Mouse (Mus musculus): ENCODE results near the gene Nt5c2.

Gene Nt5c2

DNA sequence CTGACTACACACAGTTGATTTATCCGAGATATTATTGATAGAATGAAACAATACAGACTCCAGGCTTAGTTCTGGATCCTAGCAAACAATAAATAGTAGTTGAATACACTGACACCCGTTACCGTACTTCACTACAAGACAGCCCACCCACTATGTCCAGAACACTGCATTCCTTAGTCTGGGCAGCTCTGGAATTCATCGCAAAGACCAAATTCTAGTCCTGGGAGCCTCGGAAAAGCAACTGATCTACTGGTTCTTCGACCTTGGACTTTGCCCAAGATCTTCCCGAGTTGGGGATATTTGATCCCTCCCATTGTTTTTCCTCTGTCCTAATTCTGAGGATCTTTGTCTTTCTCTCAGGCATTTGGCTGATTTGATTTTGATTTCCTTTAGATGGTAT is 52.1 kb downstream of the Nt5c2 start:
- DNase-seq, result no peak

- peak; percentile 64 to 80 for DNase-seq
Observed at GRCm38 (mm10) chr19:46962171-46962772, 52.7 kb downstream of the Nt5c2 start.

GRCm38 (mm10) chr19:46961652-46962051 is 53.3 kb downstream of the Nt5c2 start:
- DNase-seq, result peak; percentile 68 to 77

GRCm38 (mm10) chr19:46961047-46961651 is 53.8 kb downstream of the Nt5c2 start:
- DNase-seq, result no peak

DNA sequence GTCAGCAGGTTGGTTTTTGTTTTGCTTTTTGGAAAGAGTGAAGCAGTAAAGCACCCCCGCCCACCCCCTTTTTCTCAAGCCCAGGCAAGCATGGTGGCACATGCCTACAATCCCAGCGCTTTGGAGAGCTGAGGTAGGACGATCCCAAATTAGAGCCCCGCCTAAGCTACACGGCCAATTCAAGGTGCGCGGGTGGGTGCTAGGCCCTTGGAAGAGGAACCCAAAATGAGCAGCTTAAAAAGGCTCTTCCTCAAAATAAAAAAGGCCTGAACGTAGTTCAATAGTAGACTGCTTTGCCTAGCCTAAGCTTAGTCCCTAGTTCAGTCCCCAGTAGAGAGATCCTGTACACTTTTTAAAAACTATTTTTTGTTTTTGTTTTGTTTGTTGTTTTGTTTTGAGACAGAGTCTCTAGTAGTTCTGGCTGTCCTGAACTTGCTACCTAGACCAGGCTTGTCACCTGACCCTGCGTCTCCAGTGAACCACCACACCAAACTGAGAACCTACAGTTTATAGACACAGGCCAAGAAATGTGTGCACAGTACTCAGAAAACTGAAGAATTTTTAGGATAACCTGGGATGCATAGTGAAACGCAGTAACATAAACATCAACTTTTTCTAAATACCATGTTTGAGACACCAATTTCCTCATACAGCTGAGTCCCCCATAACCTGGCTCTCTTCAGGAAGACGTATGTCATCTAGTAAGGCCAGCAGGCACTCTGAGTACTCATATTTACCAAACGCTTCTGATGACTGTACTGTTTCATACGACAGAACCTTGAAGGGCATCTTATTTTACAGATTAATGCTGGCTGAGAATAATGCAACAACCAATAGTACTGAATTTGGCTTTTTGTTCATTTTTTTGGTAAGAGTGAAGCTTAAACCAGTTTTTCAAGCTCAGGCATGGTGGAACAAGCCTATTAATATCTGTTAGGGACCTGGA is 54.6 kb downstream of the Nt5c2 start:
- no peak for DNase-seq

- DNase-seq, result no peak
Observed at GRCm38 (mm10) chr19:46959536-46959935, 55.4 kb downstream of the Nt5c2 start.

DNA sequence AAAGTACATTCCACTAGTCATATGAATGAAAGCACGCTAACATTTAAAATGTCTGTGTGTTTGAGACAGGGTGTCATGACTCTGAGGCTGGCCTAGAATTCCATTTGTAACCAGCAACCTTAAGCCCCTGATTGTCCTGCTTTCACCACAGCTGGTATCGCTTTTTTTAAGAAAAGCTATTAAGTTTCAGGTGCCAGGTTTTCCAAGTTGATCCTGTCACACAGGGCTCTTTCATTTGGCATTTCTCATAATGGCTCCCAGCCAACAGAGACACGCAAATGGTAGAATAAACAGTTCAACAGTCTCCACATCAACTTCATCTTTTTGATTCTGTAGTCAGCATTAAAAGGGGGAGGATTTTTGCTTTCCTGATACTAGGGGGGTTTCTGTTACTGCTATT is 56.4 kb downstream of the Nt5c2 start:
- no peak for DNase-seq

DNA sequence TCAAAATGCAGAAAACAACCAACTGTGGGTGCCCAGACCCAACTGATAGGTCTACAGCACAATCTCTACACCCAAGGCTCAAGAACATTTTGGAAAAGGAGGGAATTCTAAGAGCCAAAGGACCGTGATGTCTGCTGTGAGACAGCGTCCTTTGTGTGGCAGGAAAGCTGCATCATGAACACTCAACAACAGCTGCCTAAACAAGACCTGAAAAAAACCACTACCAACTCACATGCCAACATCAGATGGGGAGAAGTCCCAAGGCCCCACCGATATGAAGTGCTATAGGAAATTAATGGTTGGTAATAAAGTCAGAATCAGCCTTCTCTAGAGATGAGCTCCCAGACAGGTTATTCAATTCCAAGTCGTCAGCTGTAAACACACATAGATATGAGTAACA is 57.0 kb downstream of the Nt5c2 start:
- no peak for DNase-seq

- no peak for DNase-seq
Observed at GRCm38 (mm10) chr19:46957001-46957400, 58.0 kb downstream of the Nt5c2 start.

- no peak for DNase-seq
Observed at GRCm38 (mm10) chr19:46956410-46956809, 58.5 kb downstream of the Nt5c2 start.

GRCm38 (mm10) chr19:46955630-46956029 is 59.3 kb downstream of the Nt5c2 start:
- DNase-seq, result no peak

- no peak for DNase-seq
Observed at GRCm38 (mm10) chr19:46953536-46953935, 61.4 kb downstream of the Nt5c2 start.

DNA sequence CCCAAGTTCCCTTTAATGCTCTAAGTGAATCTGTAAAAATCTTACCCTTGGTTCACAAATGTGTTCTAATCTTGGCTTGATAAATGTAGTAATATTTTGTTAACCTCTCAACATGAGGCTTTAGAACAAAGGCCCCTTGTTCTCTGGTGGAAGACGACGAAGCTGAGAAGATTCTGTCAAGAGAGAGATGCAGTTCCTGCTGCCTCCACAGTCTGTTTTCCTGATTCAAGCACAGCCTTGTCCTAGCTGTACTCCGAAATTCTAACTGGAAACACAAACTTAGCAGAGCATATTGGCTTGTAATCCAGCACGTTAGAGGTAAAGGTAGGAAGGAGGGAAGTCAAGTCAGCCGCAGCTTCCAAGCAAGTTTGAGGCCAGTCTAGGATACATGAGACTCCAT is 62.0 kb downstream of the Nt5c2 start:
- DNase-seq, result no peak

- no peak for DNase-seq
Observed at GRCm38 (mm10) chr19:46944341-46944740, 70.6 kb downstream of the Nt5c2 start.

DNA sequence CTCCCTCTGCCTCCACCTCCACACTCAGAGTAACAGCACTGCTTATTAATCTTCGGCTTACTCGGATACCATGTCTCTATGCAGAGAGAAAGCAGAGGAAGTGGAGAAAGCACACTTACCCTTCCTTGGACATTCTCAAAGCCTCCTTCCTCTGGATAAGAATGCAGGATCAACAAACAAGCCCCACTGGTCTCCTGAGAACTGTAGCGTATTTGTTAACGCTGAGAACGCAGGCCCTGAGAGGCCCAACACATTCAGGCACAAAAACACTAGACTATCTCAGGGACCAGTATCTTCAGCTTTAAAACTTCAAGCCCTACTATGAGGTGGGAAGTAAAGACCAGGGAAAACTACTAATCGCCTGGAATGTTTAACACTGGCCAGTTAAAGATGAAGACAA is 77.8 kb downstream of the Nt5c2 start:
- DNase-seq, result no peak

DNA sequence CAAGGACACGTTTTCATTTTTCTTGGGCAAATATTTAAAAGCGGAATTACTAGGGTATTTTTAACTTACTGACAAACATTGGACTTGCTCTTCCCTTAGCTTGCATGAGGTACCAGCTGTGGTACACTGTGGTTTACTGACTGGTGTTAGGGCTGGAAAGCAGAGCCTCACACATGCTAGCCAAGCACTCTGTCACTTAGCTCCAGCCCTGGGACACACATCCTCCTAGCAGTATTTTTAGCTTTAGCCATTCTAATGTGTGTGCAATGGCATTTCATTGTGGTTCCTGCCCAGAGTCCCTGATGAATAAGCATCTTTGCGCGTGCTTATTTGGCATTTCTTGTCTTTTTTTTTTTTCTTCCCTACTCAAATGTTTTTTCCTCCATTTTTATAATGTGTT is 80.9 kb downstream of the Nt5c2 start:
- no peak for DNase-seq

DNA sequence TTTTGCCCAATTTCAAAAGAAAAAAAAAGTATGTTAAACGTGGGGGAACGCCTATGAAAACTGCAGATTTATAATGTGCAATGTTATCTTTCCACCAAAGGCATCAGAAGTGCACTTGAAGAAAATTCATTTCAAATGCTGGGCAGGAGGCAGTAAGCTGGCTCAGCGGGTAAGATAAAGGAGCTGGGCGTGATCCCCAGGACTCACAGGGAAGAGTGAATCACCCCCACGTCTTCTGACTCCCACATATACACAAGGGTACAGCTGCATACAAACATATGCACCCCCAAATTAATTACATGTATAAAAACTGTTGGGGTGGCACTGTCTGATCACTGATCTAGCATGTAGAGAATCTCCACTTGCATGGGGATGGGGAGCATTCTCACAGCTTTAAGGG is 82.3 kb downstream of the Nt5c2 start:
- DNase-seq, result no peak

DNA sequence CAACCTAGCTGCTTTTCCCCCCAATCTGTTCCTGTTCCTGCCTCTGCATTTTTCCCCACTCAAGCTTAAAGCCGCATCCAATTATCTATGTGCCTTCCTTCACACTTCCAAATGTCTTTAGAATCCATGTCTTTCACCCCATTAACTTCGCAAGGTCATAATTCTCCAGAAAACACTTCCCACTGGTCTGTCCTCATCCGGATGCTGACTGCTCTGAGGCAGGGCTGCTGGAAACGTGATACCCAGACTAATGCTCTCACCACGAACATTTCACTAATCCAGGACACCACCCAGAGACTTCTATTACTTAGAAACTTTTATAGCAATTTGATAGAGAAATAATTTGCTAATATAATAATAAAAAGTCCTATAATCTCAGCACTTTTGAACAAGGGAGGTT is 84.9 kb downstream of the Nt5c2 start:
- DNase-seq, result no peak

DNA sequence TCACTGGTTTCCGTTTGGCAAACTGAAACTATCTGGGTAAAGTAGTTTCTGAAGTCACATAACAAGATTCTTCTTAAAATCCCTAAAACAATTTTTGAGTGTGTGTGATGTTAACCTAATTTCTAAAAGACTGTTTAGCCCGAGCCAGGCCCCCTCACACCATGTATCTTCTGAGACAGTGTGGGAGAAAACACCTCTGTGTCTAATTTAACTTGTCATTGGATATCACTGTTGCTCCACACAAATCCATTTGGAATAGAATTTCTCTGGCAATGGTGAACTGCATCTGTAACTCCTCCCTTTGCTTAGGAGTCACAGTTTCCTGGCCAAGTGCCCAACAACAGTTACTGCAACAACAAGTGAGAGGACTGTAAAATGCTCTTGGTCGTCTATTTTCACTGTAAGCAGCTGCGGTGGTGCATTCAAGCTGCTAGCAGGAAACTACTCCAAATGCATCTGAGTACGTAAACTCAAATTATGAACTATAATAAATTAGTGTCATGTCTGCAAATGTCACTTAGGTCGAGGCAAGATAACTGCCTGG is 85.8 kb downstream of the Nt5c2 start:
- DNase-seq, result peak; percentile 11 to 28

DNA sequence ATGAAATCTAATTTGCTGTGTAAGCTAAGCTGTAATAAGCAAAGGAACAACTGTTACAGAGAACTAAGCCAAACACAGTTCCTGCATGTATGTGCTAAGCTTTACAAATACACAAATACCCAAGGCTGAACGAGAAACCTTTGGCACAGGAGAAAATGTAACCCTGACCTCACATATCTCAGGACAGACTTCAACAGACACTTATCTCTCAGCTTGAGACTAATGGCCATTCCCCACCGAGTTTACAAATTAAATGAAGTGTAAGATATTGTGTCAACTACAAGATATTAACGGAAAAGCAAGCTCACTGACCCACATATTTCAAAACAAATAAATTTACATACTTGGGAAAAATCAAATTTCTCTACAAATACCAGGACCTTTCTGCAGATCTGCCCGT is 86.8 kb downstream of the Nt5c2 start:
- no peak for DNase-seq

- peak in 1 of 2 experiments; percentile 15 for DNase-seq
Observed at GRCm38 (mm10) chr19:46926951-46927350, 88.0 kb downstream of the Nt5c2 start.

DNA sequence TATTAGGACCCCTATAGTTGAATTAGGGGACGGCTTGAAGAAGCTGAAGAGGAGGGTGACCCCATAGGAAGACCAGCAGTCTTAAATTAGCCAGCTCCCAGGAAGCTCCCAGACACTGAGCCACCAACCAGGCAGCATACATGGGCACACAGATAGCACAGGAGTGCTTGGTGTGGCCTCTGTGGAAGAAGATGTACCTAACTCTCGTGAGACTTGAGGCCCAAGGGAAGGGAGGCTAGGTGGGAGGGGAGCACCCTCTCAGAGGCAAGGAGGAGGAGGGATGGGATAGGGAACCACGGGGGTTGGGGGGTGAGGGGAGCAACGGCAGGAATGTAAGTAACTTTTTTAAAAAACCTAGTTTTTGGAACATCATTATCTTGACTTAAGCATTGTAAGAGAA is 88.6 kb downstream of the Nt5c2 start:
- peak in 1 of 2 experiments; percentile 35 for DNase-seq

GRCm38 (mm10) chr19:46920571-46920970 is 94.4 kb downstream of the Nt5c2 start:
- DNase-seq, result no peak
